Mouse (Mus musculus) thymus, adult 2 months (tissue): ENCODE results near the gene Gm11627. TPM values are rescaled to one million over a fixed set of nuclear protein-coding genes. Genes with fewer than 3 reads are reported as not detected.

Experiments
- DNase-seq: peaks from one replicate; pipeline ENCODE4 v3.0.0; 2021
- H3K27ac ChIP-seq: fragments of 200-500 bp; 2 replicates; pipeline ENCODE4 v1.5.1; 2012; ENCODE audit warnings: low read length, control low read depth; ENCODE audit not compliant: control insufficient read depth, insufficient read depth
- H3K27me3 ChIP-seq: fragments of 200-500 bp; 2 replicates; pipeline ENCODE4 v1.6.1; 2012; ENCODE audit warnings: mild to moderate bottlenecking, low read length, moderate library complexity, mixed read lengths; ENCODE audit not compliant: control insufficient read depth, insufficient read depth
- H3K36me3 ChIP-seq: fragments of 200-500 bp; 2 replicates; pipeline ENCODE4 v1.6.1; 2012; ENCODE audit warnings: mild to moderate bottlenecking, low read length, moderate library complexity; ENCODE audit not compliant: control insufficient read depth, insufficient read depth
- H3K4me1 ChIP-seq: fragments of 200-500 bp; replicated peaks from 2 replicates; pipeline ENCODE4 v1.6.1; 2012; ENCODE audit warnings: low read length; ENCODE audit not compliant: control insufficient read depth, insufficient read depth
- H3K4me3 ChIP-seq: fragments of 200-500 bp; 2 replicates; pipeline ENCODE4 v1.5.1; 2012; ENCODE audit warnings: mild to moderate bottlenecking, low read length, control low read depth, moderate library complexity; ENCODE audit not compliant: control insufficient read depth, insufficient read depth
- CTCF ChIP-seq: fragments of 200-500 bp; IDR thresholded peaks from 2 replicates; pipeline ENCODE4 v1.5.1; 2012; ENCODE audit warnings: mild to moderate bottlenecking, control low read depth, low read length, moderate library complexity, borderline replicate concordance; ENCODE audit not compliant: control insufficient read depth, poor library complexity, insufficient read depth; ENCODE audit errors: extremely low read depth
- POLR2A ChIP-seq: fragments of 200-500 bp; IDR thresholded peaks from 2 replicates; pipeline ENCODE4 v1.6.1; 2012; ENCODE audit warnings: mild to moderate bottlenecking, low read length, control low read depth, moderate library complexity; ENCODE audit not compliant: control insufficient read depth, poor library complexity, insufficient read depth; ENCODE audit errors: extremely low read depth
- WGBS: fragments of 180-500 bp; shearing (Covaris S2); methylation state at CpG from one replicate; pipeline ENCODE4 v1.1.7; 2018; 5-methylcytosine and 5-hydroxymethylcytosine counted together
- polyA plus RNA-seq: library from polyadenylated mRNA; depleted of rRNA; stranded (reverse); fragments of >200 nt; gene quantifications from 2 replicates; pipeline ENCODE4 v1.2.3, GENCODE M21; 2012

Gm11627 gene
- polyA plus RNA-seq, 1 experiment, result 0.71 TPM

DNA sequence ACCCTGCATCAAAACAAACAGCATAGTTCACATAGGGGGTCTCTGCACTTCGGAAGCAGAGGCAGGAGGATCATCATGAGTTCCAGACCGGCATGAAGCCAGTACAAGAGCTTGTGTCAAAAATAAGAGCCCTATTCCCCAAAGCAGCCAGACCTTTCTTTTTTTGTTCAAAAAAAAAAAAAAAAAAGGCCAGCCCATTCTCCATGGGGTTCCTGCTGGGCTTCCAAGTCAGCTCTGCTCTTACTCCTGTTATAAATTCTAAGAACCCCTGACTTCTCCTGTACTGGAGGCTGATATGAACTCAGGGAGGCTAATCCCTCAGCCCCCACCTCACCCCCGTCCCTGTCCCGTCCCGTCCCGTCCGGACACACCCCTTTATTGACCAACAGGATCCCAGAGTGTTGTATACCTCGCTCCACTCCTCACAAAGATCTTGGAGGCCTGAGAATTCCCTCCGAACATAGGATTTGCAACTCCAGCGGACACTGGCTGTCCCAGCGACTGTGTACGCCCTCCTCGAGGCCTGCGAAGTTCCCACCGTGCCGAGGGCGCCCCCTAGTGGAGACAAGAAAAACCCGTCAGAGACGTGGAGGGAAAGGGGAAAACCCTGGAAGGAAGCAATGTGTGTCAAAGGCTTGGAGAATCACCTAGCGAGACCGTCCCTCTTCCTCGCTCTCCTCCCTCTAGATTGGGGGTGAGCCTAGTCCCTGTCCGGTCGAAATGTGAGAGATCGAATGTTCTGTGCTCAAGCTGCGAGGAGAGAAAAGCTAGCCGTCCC lies 731 bp downstream of the Gm11627 start:
- TF ChIP-seq POLR2A (no peak), CTCF (peak; percentile 95)
- 12% methylated on average over 27 of the region's 27 CpGs for WGBS
- no peak overlapping the region for H3K27ac ChIP-seq
- H3K4me3 ChIP-seq, result no peak overlapping the region
- no peaks in the 10 kb centered on the region for H3K36me3 ChIP-seq
- H3K4me1 ChIP-seq, result no peaks in the 10 kb centered on the region
- peak; percentile 77 for DNase-seq
- no peaks in the 10 kb centered on the region; the same call in 1 of the 2 replicates for H3K27me3 ChIP-seq

DNA sequence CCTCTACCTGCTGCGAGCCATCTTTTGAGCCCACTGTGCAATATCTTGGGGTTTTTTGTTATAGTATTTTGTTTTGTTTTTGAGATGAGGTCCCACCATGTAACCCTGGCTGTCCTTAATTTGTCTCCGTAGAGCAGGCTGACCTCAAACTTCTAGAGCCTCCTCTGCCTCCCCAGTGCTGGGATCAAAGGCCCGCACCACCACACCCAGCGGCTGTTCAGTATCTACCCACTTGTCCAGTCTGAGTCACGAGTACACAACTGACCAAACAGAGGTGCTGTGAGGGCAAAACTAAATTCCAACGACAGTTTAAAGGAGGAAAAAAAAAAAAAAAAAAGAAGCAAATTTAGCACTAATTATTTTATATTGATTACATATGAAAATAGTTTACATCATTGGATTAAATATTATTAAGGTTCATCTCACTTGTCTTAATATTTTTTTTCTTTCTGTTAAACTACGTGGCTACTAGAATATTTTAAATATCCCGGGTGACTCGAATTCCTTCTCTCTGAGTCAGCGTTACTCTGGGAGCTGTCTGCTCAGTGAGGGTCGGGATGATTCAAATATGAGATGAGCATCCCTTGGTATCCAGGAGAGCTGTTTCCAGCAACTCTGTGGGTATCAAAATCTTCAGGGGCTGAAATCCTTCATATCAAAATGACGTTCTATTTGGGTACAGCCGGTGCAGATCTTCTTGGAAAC lies 3.1 kb downstream of the Gm11627 start:
- no peak for DNase-seq
- H3K27ac ChIP-seq, result no peak overlapping the region
- no peaks in the 10 kb centered on the region for H3K36me3 ChIP-seq
- H3K4me3 ChIP-seq, result no peak overlapping the region
- H3K27me3 ChIP-seq, result no peaks in the 10 kb centered on the region; the same call in 1 of the 2 replicates
- H3K4me1 ChIP-seq, result no peaks in the 10 kb centered on the region
- 85% methylated on average over 13 of the region's 13 CpGs for WGBS
- TF ChIP-seq POLR2A (no peak), CTCF (no peak)

GRCm38 (mm10) chr11:102575034-102575433 lies 4.2 kb downstream of the Gm11627 start:
- Histone ChIP-seq H3K27me3 (no peaks in the 10 kb centered on the region), H3K4me1 (no peaks in the 10 kb centered on the region), H3K27ac (no peak overlapping the region), H3K36me3 (no peaks in the 10 kb centered on the region), H3K4me3 (no peak overlapping the region)
- WGBS, result 50% methylated on average over 1 of the region's 1 CpGs
- DNase-seq, result no peak
- TF ChIP-seq POLR2A (no peak), CTCF (no peak)

GRCm38 (mm10) chr11:102572866-102573663 lies 6.2 kb downstream of the Gm11627 start:
- no peaks in the 10 kb centered on the region for H3K36me3 ChIP-seq
- H3K4me3 ChIP-seq, result no peak overlapping the region
- 22% methylated on average over 18 of the region's 18 CpGs for WGBS
- no peaks in the 10 kb centered on the region for H3K4me1 ChIP-seq
- no peak overlapping the region for H3K27ac ChIP-seq
- TF ChIP-seq CTCF (peak; percentile 57; the same call in 1 of the 2 replicates), POLR2A (no peak)
- DNase-seq, result peak; percentile 77
- H3K27me3 ChIP-seq, result no peaks in the 10 kb centered on the region

- WGBS, result 68% methylated on average over 7 of the region's 7 CpGs
Measured at GRCm38 (mm10) chr11:102568756-102569377, 10.4 kb downstream of the Gm11627 start.

GRCm38 (mm10) chr11:102568191-102568590 lies 11.1 kb downstream of the Gm11627 start:
- TF ChIP-seq CTCF (peak; percentile 74; the same call in 1 of the 2 replicates), POLR2A (no peak)
- Histone ChIP-seq H3K4me3 (no peak overlapping the region), H3K36me3 (no peaks in the 10 kb centered on the region), H3K27me3 (no peaks in the 10 kb centered on the region), H3K4me1 (no peaks in the 10 kb centered on the region), H3K27ac (no peak overlapping the region)
- DNase-seq, result peak; percentile 17
- 80% methylated on average over 12 of the region's 12 CpGs for WGBS

More at GRCm38 (mm10) chr11:102568756-102569377, 10.4 kb downstream of the Gm11627 start:
- DNase-seq, result no peak
- no peak for TF ChIP-seq CTCF
- no peak for TF ChIP-seq POLR2A
- Histone ChIP-seq H3K27me3 (no peaks in the 10 kb centered on the region), H3K36me3 (no peaks in the 10 kb centered on the region), H3K4me3 (no peak overlapping the region), H3K27ac (no peak overlapping the region), H3K4me1 (no peaks in the 10 kb centered on the region)
